Mouse (Mus musculus): ENCODE data around the gene Rgs11.

GRCm38 (mm10) chr17:26231156-26231555 lies 28.4 kb downstream of the Rgs11 start:
- TF ChIP-seq EP300 (IDR thresholded peaks at IDR 0.05; ENCODE audit: insufficient read depth, low read depth, low read length), result no peak
- no peak for TF ChIP-seq CTCF (IDR thresholded peaks at IDR 0.05)
- TF ChIP-seq POLR2A (IDR thresholded peaks at IDR 0.05; ENCODE audit: insufficient read depth, low read depth, low read length), result no peak

Data from heart, adult 2 months (tissue).